Comparison of ENCODE assay signal across 39 mouse cellular contexts in genomic region chr13:73694972-73695371, GRCm38 (mm10). TPM values are rescaled to one million over a fixed set of nuclear protein-coding genes. Genes with fewer than 3 reads are reported as not detected.
"Had no signal": no experiment of that assay in that cellular context is flagged by ENCODE, and none has a peak within 500 bp of the region (broad histone marks: within the 10 kb centered on the region; RNA-seq: fewer than 3 reads in every experiment).

No protein-coding gene starts in this region.

- H3K4me2 ChIP-seq: heart, embryonic 11.5 days; heart, embryonic 13.5 days; heart, embryonic 15.5 days; hindbrain, embryonic 13.5 days; hindbrain, embryonic 15.5 days; kidney, embryonic 15.5 days; limb, embryonic 13.5 days; limb, embryonic 15.5 days; liver, embryonic 12.5 days had no signal

- H3K4me3 ChIP-seq: heart, adult 2 months; heart, embryonic 13.5 days; heart, embryonic 15.5 days; hindbrain, embryonic 13.5 days; hindbrain, embryonic 15.5 days; kidney, embryonic 15.5 days; limb, embryonic 13.5 days; limb, embryonic 15.5 days; liver, embryonic 12.5 days had no signal

- ATAC-seq: hindbrain, postnatal 0 days; liver, embryonic 12.5 days had no signal

- H3K4me1 ChIP-seq: heart, embryonic 13.5 days; heart, embryonic 15.5 days; hindbrain, embryonic 13.5 days; hindbrain, embryonic 15.5 days; limb, embryonic 13.5 days; limb, embryonic 15.5 days; liver, embryonic 12.5 days had no signal

- H3K27me3 ChIP-seq: hindbrain, embryonic 15.5 days; kidney, embryonic 15.5 days; limb, embryonic 15.5 days; liver, embryonic 12.5 days had no signal

- DNase-seq: gastrocnemius, postnatal 14 days; gastrocnemius, postnatal 36 days; heart, adult 11 months; heart, adult 2 months; heart, postnatal 14 days; heart, postnatal 36 days; kidney, adult 11 months; kidney, adult 2 months; kidney, adult 9 months; kidney, postnatal 14 days; kidney, postnatal 36 days; layer of hippocampus, adult 9-11 months; layer of hippocampus, postnatal 36 days; left cerebral cortex, postnatal 4 days had no signal

- H3K27ac ChIP-seq: heart, adult 2 months; heart, embryonic 13.5 days; heart, embryonic 15.5 days; hindbrain, embryonic 13.5 days; hindbrain, embryonic 15.5 days; hindbrain, postnatal 0 days; kidney, embryonic 15.5 days; kidney, postnatal 0 days; limb, embryonic 13.5 days; limb, embryonic 15.5 days; liver, embryonic 12.5 days had no signal

- H3K9me3 ChIP-seq: heart, embryonic 13.5 days; heart, embryonic 15.5 days; hindbrain, embryonic 13.5 days; hindbrain, embryonic 15.5 days; kidney, embryonic 15.5 days; limb, embryonic 13.5 days; limb, embryonic 15.5 days; liver, embryonic 12.5 days had no signal

- H3K9ac ChIP-seq: heart, embryonic 13.5 days; heart, embryonic 15.5 days; hindbrain, embryonic 13.5 days; hindbrain, embryonic 15.5 days; kidney, embryonic 15.5 days; limb, embryonic 13.5 days; limb, embryonic 15.5 days; liver, embryonic 12.5 days had no signal

- H3K36me3 ChIP-seq: heart, embryonic 13.5 days; heart, embryonic 15.5 days; hindbrain, embryonic 13.5 days; hindbrain, embryonic 15.5 days; kidney, embryonic 15.5 days; limb, embryonic 13.5 days; limb, embryonic 15.5 days; liver, embryonic 12.5 days had no signal

RNA-seq across cellular contexts. Expression of gene Slc6a19, which starts 9.7 kb away (rescaled TPM):
- total RNA-seq: gastrocnemius, adult 8-10 months; gastrocnemius, postnatal 36 days; heart, adult 2 months; heart, postnatal 36 days; hematopoietic stem cell, adult 5-6 weeks; layer of hippocampus, postnatal 36 days; left cerebral cortex, adult 18-20 months; left cerebral cortex, postnatal 10 days; left cerebral cortex, postnatal 4 days had no signal
- polyA plus RNA-seq: heart, embryonic 11.5 days; heart, embryonic 13.5 days; heart, embryonic 15.5 days; heart, postnatal 0 days; hindbrain, embryonic 11.5 days; limb, embryonic 11.5 days had no signal

RNA-seq across cellular contexts. Expression of gene Slc6a18, which starts 17.1 kb away (rescaled TPM):
- total RNA-seq: gastrocnemius, postnatal 36 days; heart, adult 2 months; heart, postnatal 14 days; heart, postnatal 36 days; hematopoietic stem cell, adult 5-6 weeks; hindbrain, postnatal 0 days; layer of hippocampus, adult 18-20 months; layer of hippocampus, adult 8-10 months; layer of hippocampus, postnatal 14 days; layer of hippocampus, postnatal 36 days; left cerebral cortex, adult 18-20 months; left cerebral cortex, adult 8-10 months; left cerebral cortex, postnatal 10 days; left cerebral cortex, postnatal 25 days; left cerebral cortex, postnatal 4 days; liver, adult 2 months had no signal
- polyA plus RNA-seq: heart, adult 2 months; heart, embryonic 11.5 days; heart, embryonic 13.5 days; heart, embryonic 15.5 days; heart, postnatal 0 days; hindbrain, embryonic 11.5 days; hindbrain, embryonic 13.5 days; hindbrain, embryonic 15.5 days; hindbrain, postnatal 0 days; intestine, embryonic 14.5 days; limb, embryonic 11.5 days; limb, embryonic 13.5 days; liver, adult 2 months; liver, embryonic 12.5 days had no signal
